Mouse (Mus musculus) gastrocnemius, adult 18-20 months (tissue): ENCODE data around the gene Trim58. TPM values are rescaled to one million over a fixed set of nuclear protein-coding genes. Genes with fewer than 3 reads are reported as not detected.

ENCODE experiments used
- DNase-seq: peaks from one replicate; pipeline ENCODE4 v3.0.0; 2021; ENCODE audit warnings: low spot score
- long read RNA-seq, 2 experiments: library from polyadenylated mRNA; stranded (forward); transcript quantifications; one replicate each; pipeline ENCODE4 v2.0.0; 2021
- total RNA-seq, 2 experiments: library from RNA; stranded (reverse); gene quantifications; 2 replicates each; pipeline ENCODE4 v1.2.3; 2021

The Trim58 gene
- not detected for total RNA-seq
- long read RNA-seq, experiment 1 = 0 reads
- long read RNA-seq, experiment 2 = 0 reads

DNA sequence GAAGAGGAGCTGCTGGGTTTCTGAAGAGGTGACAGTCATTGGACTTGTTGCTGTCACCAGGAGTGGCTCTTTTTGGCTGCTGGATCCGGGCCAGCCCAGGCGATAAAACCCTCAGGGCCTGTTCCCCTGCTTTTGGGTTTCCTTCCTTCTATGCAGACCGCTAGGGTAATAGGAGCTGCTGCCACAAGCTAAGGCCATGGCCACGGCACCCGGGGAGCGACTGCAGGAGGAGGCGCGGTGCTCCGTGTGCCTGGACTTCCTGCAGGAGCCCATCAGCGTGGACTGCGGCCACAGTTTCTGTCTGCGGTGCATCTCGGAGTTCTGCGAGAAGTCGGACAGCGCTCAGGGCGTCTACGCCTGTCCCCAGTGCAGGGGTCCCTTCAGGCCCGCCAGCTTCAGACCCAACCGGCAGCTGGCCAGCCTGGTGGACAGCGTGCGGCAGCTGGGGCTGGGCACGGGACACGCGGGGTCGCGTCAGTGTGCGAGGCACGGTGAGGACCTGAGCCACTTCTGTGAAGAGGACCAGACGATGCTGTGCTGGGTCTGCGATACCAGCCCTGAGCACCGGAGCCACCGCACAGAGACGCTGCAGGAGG lies at the start of gene Trim58:
Trim58 (plus strand) TSS at position 194 of the 596 bp plus-strand sequence.
- DNase-seq = no peak

DNA sequence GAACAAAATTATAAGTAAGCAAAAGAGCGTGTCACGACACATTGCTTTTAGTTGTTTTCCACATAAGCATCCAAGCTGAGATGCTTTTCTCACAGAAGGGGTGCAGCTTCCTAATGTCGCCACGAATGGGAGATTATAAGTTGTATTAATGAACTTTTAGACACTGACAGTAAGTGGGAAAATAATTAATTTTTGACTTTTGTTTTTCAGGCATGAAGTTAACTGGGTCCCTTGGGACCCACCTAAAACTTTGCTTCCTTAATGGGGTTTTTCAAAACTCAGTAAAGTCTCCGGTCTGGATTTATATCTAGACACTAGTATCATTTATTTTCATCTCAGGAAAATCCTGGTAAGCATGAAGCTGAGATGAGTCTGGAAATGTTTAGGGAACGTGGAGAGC lies 45.5 kb upstream of the Trim58 start, which contains the start of gene Olfr324:
Olfr324 (plus strand) TSS at position 301 of the 400 bp plus-strand sequence.
- DNase-seq = no peak

DNA sequence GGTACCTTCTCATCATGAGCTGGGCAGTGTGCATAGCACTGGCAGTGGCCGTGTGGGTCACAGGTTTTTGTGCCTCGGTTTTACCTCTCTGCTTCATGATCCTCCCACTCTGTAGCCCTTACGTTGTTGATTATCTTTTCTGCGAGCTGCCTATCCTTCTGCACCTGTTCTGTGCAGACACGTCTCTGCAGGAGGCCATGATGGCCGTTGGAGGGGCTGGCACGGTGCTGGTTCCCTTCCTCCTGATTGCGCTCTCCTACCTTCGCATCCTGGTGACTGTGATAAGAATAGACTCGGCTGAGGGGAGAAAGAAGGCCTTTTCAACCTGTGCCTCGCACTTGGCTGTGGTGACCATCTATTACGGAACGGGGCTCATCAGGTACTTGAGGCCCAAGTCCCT lies 42.4 kb upstream of the Trim58 start:
- no peak for DNase-seq

DNA sequence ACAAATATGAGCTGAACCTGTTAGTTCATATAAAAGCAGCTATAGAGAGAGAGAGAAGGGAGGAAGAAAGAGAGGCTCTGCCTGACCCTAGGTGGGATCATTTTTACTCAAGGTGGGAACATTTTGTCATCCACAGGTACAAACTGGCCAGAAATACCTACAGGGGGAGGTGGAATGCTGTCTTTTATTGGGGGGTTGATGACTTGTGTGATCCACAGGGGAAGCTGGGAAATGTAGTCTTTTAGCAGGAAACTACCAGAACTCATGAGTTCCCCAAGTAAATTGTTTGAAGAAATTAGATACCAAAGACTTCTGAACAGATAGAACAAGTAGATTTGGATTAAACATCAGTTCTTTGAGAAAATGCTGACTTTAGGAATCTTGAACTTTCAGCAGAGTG lies 38.2 kb upstream of the Trim58 start:
- DNase-seq = no peak

DNA sequence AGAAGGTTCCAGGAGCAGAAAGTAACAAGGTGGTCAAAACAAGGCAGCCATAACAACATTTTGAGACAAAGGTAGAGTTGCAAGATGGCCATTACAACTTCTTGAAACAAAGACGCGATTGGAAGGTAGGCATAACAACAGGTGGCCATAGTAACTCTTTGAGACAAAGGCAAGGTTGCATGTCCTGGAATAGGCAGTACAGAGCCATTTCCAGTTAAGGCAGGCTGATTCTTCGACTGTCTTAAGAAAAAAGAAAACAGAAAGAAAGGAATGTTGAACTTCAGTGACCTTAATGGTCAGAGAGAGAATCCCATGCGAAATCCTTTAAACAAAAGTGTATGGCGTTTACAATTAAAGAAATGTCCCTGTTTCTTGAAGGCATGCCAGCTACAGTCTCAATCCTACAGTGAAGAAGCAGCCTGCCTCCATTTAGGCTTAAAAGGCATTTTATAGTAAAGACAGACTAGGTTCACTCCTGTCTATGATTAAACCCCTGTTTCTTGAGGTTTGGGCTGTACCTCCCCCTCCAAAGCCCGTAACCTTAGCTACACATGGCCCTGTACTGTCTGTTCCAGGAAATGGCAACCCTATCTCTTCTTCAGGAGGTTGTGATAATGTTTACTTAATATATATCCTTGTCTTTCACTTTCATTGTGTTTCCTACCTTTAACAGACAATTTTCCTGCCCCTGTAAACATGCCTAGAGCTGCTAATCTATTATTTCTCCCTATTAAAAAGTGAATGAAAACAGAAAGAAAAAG lies 37.3 kb upstream of the Trim58 start:
- no peak for DNase-seq

DNA sequence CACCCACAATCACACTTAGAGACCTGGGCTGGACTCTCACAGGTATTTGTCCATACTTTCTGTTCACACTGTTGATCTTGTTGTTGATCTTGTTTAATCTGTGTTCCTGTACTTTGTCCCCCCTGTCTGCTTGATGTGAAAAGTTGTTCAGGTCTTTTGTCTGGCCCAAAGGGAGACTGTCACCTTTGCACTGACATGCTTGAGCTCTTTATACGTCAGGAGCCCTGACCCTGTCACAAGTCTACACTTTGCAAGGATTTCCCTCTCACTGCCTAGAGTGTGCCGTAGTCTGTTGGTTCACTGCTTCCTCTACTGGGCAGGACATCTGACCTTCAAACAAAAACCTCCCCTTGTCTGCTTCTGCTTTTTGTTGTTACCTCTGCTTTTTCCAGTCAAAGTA lies 35.6 kb upstream of the Trim58 start:
- DNase-seq = no peak

DNA sequence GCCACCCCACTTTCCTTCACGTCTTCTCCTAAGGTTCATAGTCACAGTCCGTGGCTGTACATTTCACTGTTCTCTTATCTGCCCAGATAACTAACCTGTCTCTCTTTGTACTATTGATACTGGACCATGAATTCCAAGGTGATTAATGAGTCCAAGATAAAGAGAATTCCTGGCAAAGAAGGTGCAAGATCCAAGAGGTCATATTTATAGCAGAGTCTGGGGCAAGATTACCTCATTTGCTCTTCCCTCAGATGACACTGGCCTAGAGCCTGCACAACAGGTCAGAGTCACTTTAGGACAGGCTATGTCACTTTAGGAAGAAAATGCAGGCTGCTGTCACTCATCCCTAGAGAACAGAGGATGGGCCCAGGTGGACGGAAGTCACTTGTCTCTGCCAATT lies 35.0 kb upstream of the Trim58 start:
- DNase-seq = no peak

DNA sequence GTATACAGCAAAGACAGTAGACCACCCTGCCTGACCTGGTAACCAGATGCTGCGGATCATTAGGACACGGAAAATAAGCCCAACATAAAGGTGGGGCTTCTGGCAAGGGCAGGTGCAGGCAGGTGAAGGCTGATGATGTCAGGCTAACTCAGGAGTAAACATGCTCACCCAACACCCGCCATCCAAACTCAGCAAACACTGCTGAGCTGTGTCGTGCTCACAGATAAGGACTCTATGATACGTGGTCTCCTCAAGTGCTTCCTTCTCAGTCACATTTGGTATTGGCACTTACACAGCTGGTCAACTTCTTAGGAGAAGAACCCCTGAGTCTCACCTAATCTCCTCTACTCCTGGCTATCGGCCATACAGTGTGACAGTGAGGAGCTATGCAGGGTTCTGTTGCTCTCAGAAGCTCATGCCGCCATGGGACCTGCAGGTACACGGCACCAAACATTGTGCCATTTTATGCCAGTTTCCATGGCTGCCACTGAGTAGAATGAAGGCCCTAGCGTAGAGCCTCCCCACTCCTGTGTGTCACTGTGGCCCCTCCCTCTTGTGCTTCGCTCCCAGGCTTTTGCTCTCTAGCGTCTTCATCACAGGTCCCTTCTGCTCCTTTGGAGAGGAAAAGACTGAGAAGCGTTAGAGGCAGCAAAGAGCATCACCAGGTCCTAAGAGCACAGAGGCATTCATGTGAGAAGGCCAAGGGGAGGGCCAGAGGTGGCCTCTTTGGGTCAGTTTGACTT lies 33.9 kb upstream of the Trim58 start:
- no peak for DNase-seq

DNA sequence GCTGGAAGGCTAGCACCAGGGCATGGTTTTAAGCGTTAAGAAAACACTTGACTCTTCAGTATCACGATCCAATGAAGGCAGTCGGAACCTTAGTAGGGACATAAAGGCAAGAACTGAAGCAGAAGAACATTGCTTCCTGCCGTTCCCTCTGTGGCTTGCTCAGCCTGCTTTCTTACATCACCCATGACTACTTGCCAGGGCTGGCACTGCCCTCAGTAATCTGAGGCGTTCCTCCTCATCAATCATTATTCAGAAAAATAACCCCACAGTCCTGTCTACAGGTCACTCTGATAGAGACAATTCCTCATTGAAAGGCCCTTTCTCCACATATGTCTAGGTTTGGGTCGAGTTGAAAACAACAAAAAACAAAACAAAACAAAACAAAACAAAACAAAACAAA lies 33.2 kb upstream of the Trim58 start:
- DNase-seq = no peak

DNA sequence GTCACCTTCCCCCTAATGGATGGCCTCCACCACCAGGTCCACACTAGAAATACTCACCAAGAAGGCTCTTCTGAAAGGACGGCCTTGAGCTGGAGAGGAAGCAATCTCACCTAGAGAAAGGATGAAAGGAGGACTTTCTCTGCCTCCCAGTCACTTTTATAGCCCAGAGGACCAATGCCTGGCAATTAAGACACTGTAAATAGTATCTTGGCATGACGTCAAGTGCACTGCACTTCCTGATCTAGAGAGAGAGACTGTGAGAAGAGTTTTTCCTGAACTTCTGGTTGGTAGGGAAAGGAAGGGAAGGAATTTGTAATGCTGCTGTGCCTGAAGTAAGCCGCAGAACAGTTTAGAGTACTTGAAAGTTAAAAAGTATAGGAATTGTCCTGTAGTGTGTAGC lies 26.9 kb upstream of the Trim58 start:
- DNase-seq = no peak

DNA sequence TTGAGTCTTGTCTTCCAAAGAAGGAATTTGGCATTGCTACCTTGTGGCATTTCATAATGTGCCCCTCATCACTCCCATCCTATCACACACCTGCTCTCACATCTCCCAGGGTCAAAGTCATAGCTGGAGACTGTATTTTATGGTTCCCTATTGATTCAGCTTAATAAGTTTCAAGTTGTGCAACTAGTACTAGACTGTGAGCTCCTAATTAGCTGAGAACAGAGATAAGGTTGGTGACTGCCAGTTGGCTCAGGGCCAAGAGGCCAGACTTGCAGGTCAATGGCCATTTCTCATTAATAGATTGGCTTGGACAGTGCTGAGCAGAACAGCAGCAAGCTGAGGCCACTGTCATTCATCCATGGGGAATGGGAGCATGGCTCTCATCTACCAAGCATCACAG lies 25.7 kb upstream of the Trim58 start:
- DNase-seq = no peak

DNA sequence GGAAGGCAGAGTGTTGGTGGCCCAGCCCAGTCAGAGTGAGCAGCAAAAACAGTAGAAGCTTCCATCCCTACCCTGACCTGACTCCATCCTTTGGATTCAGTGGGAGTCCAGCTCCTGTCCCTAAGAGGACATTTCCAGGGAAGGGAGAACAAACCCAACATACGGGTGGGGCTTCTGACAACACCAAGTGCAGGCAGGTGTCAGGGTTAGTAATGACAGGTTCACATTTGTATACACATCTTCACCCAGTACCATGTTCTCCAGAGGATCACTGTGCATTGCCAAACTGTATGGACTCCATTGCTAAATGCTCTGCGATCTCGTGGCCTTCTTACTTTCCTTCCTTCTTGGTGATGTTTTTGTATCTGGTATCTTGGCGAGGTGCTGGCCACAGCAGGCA lies 24.3 kb upstream of the Trim58 start, which contains the start of gene 2210407C18Rik:
2210407C18Rik (minus strand) TSS at position 101 of the 400 bp plus-strand sequence.
- DNase-seq = no peak

DNA sequence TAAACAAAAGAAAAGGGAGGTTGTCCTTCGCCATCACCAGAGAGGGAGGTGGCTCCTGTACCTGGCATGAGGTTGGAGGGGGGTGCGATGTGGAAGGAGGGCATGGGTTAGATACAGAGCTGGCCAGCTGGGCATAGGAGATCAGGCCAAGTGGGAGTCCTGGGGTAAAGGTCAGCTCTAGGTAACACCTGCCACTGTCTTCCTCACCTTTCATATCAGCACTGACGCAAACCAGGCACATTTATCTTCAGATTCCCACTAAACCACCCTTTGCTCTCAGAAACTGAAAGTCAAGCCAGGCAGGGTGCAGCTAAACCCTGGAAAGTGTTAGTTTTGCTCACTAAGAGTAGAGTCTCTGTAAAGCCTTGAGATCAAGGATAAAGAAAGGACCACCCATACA lies 21.9 kb upstream of the Trim58 start:
- no peak for DNase-seq

DNA sequence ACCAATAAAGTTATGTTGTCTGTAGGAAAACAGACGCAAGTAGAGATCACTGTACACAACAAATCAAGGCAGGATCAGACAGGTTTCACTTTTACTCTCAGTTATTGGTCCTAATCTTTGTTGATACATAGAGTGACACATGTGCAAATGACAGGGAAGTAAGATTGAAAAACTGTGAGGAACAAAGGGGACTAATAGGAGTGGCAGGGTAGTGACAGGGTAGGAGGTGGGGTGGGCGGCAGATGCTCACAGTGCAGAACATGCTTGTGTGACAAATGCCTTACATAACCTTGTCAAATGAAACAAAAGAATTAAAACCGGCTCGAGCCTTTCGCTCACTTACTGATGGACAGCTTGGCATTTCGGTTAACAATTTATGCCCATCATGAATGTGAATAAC lies 21.5 kb upstream of the Trim58 start:
- DNase-seq = no peak

DNA sequence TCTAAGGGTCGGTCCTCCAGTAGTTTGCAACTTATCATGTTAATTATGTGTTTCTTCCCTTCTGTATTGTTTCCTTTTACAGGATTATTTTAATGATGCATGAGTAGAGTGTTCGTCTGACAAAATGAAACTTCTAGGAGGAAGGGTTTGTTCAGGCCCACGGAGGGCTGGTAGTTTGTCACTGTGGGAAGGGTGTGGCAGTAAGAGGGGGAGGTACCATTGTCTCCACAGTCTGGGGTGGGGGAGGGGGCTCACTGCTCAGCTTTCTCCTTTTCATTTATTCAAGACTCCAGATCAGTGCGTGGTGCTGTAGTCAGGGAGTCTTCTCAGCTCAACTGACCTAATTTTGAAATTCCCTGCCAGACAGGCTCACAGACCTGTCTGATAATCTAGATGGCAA lies 14.1 kb upstream of the Trim58 start:
- DNase-seq = no peak

DNA sequence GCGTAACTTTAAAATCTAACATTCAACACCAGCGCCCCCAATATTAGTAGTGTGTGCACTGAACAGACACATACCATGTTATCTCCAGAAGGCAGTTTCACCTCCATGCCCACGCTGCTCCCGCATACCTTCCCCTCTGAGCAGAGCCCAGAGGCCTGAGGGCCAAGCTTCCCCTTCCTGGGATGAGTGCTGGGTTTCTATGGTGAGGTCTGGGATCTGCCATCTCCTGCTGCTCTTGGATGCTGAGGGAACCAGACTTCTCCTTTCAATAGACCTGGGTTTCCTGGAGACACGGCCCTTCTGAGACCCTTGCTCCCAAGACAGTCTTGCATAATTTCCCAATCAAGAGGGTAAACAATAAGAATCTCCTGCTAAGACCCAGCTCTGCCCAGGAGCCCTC lies 9.9 kb upstream of the Trim58 start, which contains the start of gene Olfr323:
Olfr323 (minus strand) TSS at position 101 of the 400 bp plus-strand sequence.
- DNase-seq = no peak

DNA sequence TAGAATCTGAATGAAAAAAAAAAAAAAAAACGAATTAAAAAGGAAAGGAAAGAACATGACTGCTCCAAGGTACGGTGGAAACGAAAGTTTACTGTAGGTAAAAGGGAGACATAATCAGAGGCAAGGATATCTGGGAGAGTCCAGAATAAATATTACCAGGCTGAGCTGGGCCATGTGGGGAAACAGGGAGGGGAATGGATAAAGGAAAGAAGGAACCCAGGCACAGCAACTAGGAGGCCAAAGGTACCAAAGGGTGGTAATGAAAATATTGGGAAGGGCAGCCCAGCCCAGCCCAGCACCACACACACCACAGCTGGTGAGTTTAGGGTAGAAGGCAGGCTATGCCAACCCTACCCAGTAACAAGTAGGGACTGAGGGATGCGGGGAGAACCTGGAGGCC lies 5.4 kb upstream of the Trim58 start:
- no peak for DNase-seq

DNA sequence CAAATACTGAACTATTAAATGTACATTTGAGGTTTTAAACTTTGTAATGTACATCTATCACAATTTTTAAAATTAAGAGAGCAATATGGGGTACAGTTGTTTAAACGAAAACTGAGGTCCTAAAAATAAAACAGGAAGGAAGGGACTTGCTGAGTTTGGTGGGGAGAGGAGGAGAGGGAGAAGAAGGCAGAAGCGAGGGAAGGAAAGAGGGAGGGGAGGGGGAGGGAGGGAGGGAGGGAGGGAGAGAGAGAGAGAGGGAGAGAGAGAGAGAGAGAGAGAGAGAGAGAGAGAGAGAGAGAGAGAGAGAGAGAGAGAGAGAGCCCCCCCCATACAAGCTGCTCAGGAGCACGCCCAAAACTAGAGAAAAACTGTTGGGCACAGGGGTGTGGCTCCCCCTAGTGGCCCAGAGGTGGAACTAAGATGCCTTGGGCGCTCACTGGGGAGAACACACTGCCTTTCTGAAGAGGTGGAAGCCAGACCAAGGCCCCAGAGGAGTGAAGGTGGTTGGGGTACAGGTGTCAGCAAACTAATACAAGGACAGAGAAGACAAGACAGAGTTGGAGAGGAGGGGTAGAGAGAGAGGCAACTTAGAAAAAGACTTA lies 3.8 kb upstream of the Trim58 start:
- DNase-seq = peak; percentile 41

DNA sequence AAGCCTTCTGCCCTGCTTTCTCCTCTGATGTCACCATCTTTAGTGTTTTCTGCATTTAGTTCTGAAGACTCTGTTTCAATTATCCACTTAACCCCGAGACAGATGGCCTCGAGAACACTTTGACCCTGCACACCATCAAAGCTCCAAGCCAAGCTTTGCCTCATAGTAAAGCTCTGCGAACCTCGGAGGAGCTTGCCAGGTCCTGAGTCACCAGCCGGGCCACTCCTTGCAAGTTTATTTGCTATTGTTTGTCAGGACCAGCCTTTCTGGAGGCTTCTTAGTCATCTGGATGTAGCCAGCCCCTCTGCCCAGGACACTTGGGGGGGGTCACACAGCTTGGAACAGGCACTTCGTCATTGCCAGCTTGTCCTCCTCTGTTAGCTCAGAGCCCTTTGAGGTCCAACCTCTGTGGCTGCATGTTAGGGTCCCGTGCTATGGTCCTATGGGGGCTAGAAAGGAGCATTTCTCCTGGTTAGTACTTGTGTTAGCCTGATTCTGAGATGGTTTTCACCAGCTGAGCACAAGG lies 2.0 kb upstream of the Trim58 start:
- peak; percentile 48 for DNase-seq

DNA sequence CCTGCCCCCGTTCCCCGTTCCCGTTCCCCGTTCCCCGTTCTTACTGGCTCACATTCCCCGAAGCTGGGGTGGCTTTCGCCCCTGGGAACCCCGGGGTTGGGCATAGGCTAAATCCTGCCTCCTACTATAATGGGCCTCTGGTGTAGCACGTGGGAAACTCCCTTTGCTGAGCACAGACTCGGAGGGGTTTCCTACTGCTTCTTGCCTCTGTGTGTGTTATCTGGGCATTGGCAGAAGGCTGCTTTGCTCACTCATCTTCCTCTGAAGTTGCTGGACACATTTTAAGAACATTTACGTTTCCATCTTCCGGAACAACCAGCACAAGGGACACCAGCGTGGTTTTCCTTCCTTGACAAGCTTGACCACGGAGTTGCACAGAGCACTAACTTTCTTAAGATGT lies 792 bp downstream of the Trim58 start:
- no peak for DNase-seq

DNA sequence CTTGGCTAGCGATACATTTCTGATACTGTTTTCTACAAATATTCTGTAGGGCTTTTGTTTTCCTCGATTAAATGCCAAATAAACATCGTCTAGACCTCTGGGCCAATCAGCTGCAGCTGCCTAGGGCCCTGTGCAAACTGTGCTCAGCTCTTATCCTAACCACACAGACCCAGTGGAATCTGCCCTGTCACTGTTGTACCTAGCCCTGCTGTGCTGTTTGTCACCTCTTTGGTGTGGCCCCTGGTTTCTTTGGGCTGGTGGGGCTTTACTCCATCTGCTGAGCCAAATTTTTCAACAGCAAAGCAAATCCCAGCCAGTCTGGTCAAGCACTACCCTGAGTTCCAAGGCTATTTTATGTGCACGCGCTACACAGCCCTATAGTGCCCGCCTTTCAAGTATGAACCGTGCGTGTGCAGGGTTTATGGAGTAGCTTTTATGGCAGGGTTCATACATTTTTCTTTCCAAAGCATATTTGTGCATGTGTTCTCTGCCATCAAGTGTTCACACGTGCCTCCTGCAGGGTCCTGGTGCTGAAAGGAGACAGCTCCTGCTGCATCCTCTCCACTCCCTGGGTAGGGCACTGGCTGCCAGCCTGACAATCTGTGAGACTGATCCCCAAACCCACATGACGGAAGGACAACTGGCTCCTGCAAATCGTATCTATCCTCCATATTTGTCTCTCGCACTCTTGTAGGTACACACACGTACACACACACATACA lies 1.5 kb downstream of the Trim58 start:
- DNase-seq = no peak
